Mouse (Mus musculus) lung, embryonic 16.5 days (tissue): ENCODE data around the gene Olfr706. TPM values are rescaled to one million over a fixed set of nuclear protein-coding genes. Genes with fewer than 3 reads are reported as not detected.
"Not testable (repeated sequence)": the region's sequence is repeated elsewhere in the genome, so short reads cannot be mapped to it uniquely, and the experiment has no call there.

ENCODE experiments used
- ATAC-seq: fragments of 200-750 bp; cut with Nextera tagmentation; 2 replicates; pipeline ENCODE4 v1.8.0; 2017; ENCODE audit warnings: low read depth, mild to moderate bottlenecking, moderate library complexity
- H3K27ac ChIP-seq: fragments of 300-500 bp; sonication (generic); 2 replicates; pipeline ENCODE4 v1.5.1; 2014; ENCODE audit warnings: mild to moderate bottlenecking, control low read depth, low read length
- H3K27me3 ChIP-seq: fragments of 300-500 bp; sonication (generic); 2 replicates; pipeline ENCODE4 v1.6.1; 2014; ENCODE audit warnings: low read depth, low read length, mixed read lengths; ENCODE audit not compliant: control insufficient read depth, insufficient read depth
- H3K36me3 ChIP-seq: fragments of 300-500 bp; sonication (generic); 2 replicates; pipeline ENCODE4 v1.6.1; 2014; ENCODE audit warnings: low read length; ENCODE audit not compliant: control insufficient read depth, insufficient read depth
- H3K4me1 ChIP-seq: fragments of 300-500 bp; sonication (generic); replicated peaks from 2 replicates; pipeline ENCODE4 v1.6.1; 2014; ENCODE audit warnings: low read length, mixed read lengths; ENCODE audit not compliant: control insufficient read depth, insufficient read depth
- H3K4me2 ChIP-seq: fragments of 300-500 bp; sonication (generic); 2 replicates; pipeline ENCODE4 v1.6.1; 2014; ENCODE audit warnings: low read depth, low read length, control low read depth
- H3K4me3 ChIP-seq: fragments of 300-500 bp; sonication (generic); 2 replicates; pipeline ENCODE4 v1.5.1; 2014; ENCODE audit warnings: mild to moderate bottlenecking, low read length, control low read depth
- H3K9ac ChIP-seq: fragments of 300-500 bp; sonication (generic); 2 replicates; pipeline ENCODE4 v1.6.1; 2014; ENCODE audit warnings: low read length, control low read depth
- H3K9me3 ChIP-seq: fragments of 300-500 bp; sonication (generic); 2 replicates; pipeline ENCODE4 v1.6.1; 2016; ENCODE audit warnings: low read length; ENCODE audit not compliant: control insufficient read depth
- WGBS: fragments of 180-500 bp; shearing (Covaris S2); extraction: QIAGEN DNeasy Blood & Tissue Kit; methylation state at CpG from one replicate; pipeline ENCODE4 v1.1.7; 2014; 5-methylcytosine and 5-hydroxymethylcytosine counted together
- polyA plus RNA-seq: library from polyadenylated mRNA; unstranded; fragments of >200 nt; fragmentation: Nextera tagmentation; extraction: Ambion mirVana; gene quantifications from 2 replicates; pipeline ENCODE4 v1.2.1, GENCODE M21; 2015

The Olfr706 gene
- not detected in 2 replicates for polyA plus RNA-seq

GRCm38 (mm10) chr7:106888062-106888461 is at the start of gene Olfr706:
Gene Olfr706, minus strand, starts transcription at chr7:106888162.
- no peaks in the 10 kb centered on the region for H3K27me3 ChIP-seq
- no peaks in the 10 kb centered on the region for H3K36me3 ChIP-seq
- no peak within 1 kb of the TSS for H3K4me3 ChIP-seq
- H3K27ac ChIP-seq: no peak within 1 kb of the TSS
- ATAC-seq: no peak
- 75% methylated on average over 2 of the region's 2 CpGs for WGBS
- H3K9me3 ChIP-seq: no peaks in the 10 kb centered on the region
- H3K4me1 ChIP-seq: no peaks in the 10 kb centered on the region
- no peak within 1 kb of the TSS for H3K4me2 ChIP-seq
- H3K9ac ChIP-seq: no peak within 1 kb of the TSS

- H3K4me3 ChIP-seq: no peak within 1 kb of the TSS
- H3K36me3 ChIP-seq: no peaks in the 10 kb centered on the region
- no peak within 1 kb of the TSS for H3K27ac ChIP-seq
- no peaks in the 10 kb centered on the region for H3K9me3 ChIP-seq
- H3K4me1 ChIP-seq: no peaks in the 10 kb centered on the region
- H3K4me2 ChIP-seq: no peak within 1 kb of the TSS
- H3K27me3 ChIP-seq: no peaks in the 10 kb centered on the region
- ATAC-seq: no peak
- H3K9ac ChIP-seq: no peak within 1 kb of the TSS
Observed at GRCm38 (mm10) chr7:106932119-106932518, 44.2 kb upstream of the Olfr706 start, which contains the start of gene Olfr709-ps1. Gene Olfr709-ps1, minus strand, starts transcription at chr7:106932219.

- not testable (repeated sequence) for ATAC-seq, H3K9ac ChIP-seq, H3K4me2 ChIP-seq, H3K4me3 ChIP-seq, H3K9me3 ChIP-seq, H3K27me3 ChIP-seq, H3K4me1 ChIP-seq, H3K27ac ChIP-seq, H3K36me3 ChIP-seq
- WGBS: 91% methylated on average over 5 of the region's 7 CpGs
Observed at GRCm38 (mm10) chr7:106920961-106921360, 33.0 kb upstream of the Olfr706 start.

GRCm38 (mm10) chr7:106907676-106908075 is 19.7 kb upstream of the Olfr706 start, which contains the start of gene Olfr1532-ps1:
Gene Olfr1532-ps1, plus strand, starts transcription at chr7:106908001.
- H3K4me2 ChIP-seq: no peak within 1 kb of the TSS
- ATAC-seq: no peak
- WGBS: 42% methylated on average over 2 of the region's 2 CpGs
- H3K4me1 ChIP-seq: no peaks in the 10 kb centered on the region
- H3K9ac ChIP-seq: no peak within 1 kb of the TSS
- no peaks in the 10 kb centered on the region for H3K27me3 ChIP-seq
- H3K9me3 ChIP-seq: no peaks in the 10 kb centered on the region
- no peak within 1 kb of the TSS for H3K27ac ChIP-seq
- no peaks in the 10 kb centered on the region for H3K36me3 ChIP-seq
- H3K4me3 ChIP-seq: no peak within 1 kb of the TSS

GRCm38 (mm10) chr7:106901141-106901540 is 13.2 kb upstream of the Olfr706 start, which contains the start of gene Olfr707:
Gene Olfr707, minus strand, starts transcription at chr7:106901241.
- H3K4me3 ChIP-seq, H3K4me1 ChIP-seq, ATAC-seq, H3K36me3 ChIP-seq, H3K9ac ChIP-seq, H3K4me2 ChIP-seq, H3K9me3 ChIP-seq, H3K27me3 ChIP-seq, H3K27ac ChIP-seq: not testable (repeated sequence)
- WGBS: 80% methylated on average over 3 of the region's 3 CpGs

- no peaks in the 10 kb centered on the region for H3K9me3 ChIP-seq
- no peak for ATAC-seq
- 78% methylated on average over 3 of the region's 3 CpGs for WGBS
- no peaks in the 10 kb centered on the region for H3K36me3 ChIP-seq
- no peaks in the 10 kb centered on the region for H3K27me3 ChIP-seq
- H3K4me1 ChIP-seq: no peaks in the 10 kb centered on the region
- no peak within 1 kb of the TSS for H3K27ac ChIP-seq
- H3K9ac ChIP-seq: no peak within 1 kb of the TSS
- no peak within 1 kb of the TSS for H3K4me2 ChIP-seq
- no peak within 1 kb of the TSS for H3K4me3 ChIP-seq
Observed at GRCm38 (mm10) chr7:106876791-106877190, 11.2 kb downstream of the Olfr706 start, which contains the start of gene Olfr705. Gene Olfr705, minus strand, starts transcription at chr7:106876891.

GRCm38 (mm10) chr7:106862885-106863284 is 25.1 kb downstream of the Olfr706 start, which contains the start of gene Olfr704:
Gene Olfr704, plus strand, starts transcription at chr7:106863185.
- ATAC-seq: no peak
- Histone ChIP-seq H3K27ac (no peak within 1 kb of the TSS), H3K27me3 (no peaks in the 10 kb centered on the region), H3K4me2 (no peak within 1 kb of the TSS), H3K9ac (no peak within 1 kb of the TSS), H3K9me3 (no peaks in the 10 kb centered on the region), H3K4me3 (no peak within 1 kb of the TSS), H3K4me1 (no peaks in the 10 kb centered on the region), H3K36me3 (no peaks in the 10 kb centered on the region)

- Histone ChIP-seq H3K4me2 (no peak within 1 kb of the TSS), H3K27ac (no peak within 1 kb of the TSS), H3K4me1 (no peaks in the 10 kb centered on the region), H3K27me3 (no peaks in the 10 kb centered on the region), H3K4me3 (no peak within 1 kb of the TSS), H3K9me3 (no peaks in the 10 kb centered on the region), H3K36me3 (no peaks in the 10 kb centered on the region), H3K9ac (no peak within 1 kb of the TSS)
- no peak for ATAC-seq
- 52% methylated on average over 2 of the region's 2 CpGs for WGBS
Observed at GRCm38 (mm10) chr7:106843060-106843459, 44.9 kb downstream of the Olfr706 start, which contains the start of gene Olfr703. Gene Olfr703, plus strand, starts transcription at chr7:106843360.

- ATAC-seq: no peak
- Histone ChIP-seq H3K9me3 (no peaks in the 10 kb centered on the region), H3K27ac (no peak within 1 kb of the TSS), H3K9ac (no peak within 1 kb of the TSS), H3K4me3 (no peak within 1 kb of the TSS), H3K4me2 (no peak within 1 kb of the TSS), H3K27me3 (no peaks in the 10 kb centered on the region), H3K4me1 (no peaks in the 10 kb centered on the region), H3K36me3 (no peaks in the 10 kb centered on the region)
Observed at GRCm38 (mm10) chr7:106833793-106834192, 54.2 kb downstream of the Olfr706 start, which contains the start of gene Olfr702. Gene Olfr702, minus strand, starts transcription at chr7:106833893.
